Mouse (Mus musculus): ENCODE results near the gene Cd274.

DNA sequence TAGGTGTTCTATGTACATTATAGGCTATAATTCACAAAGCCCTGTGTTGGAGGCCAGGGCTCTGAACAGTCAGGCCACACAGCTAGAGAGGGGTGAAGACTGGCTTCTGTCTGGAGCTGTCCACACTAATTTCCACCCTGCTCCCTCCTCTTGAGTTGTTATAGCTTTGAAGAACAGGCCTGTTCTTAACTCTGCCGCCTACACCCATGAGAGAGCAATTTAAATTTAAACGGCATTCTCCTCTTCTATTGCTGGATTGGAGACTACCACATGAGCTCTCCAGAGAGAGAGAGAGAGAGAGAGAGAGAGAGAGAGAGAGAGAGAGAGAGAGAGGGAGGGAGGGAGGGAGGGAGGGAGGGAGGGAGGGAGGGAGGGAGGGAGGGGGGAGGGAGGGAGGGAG lies 38.1 kb downstream of the Cd274 start:
- TF ChIP-seq CTCF (IDR thresholded peaks at IDR 0.05; ENCODE audit: borderline replicate concordance, insufficient read depth, low read length) (no peak), POLR2A (IDR thresholded peaks at IDR 0.05; ENCODE audit: low read depth, low read length) (no peak)

All from embryonic fibroblast, embryonic 13.5 days (primary cell).